Mouse (Mus musculus) cerebellum, adult 2 months (tissue): ENCODE measurements around the gene Cog2.

ENCODE experiments used
- CTCF ChIP-seq: fragments of 200-500 bp; IDR thresholded peaks from 2 replicates; pipeline ENCODE4 v1.5.1; 2011; ENCODE audit warnings: low read depth, mild to moderate bottlenecking, control low read depth, low read length, moderate library complexity, borderline replicate concordance; ENCODE audit not compliant: insufficient read depth
- POLR2A ChIP-seq: fragments of 200-500 bp; IDR thresholded peaks from 2 replicates; pipeline ENCODE4 v1.6.1; 2011; ENCODE audit warnings: low read length, control low read depth, borderline replicate concordance; ENCODE audit not compliant: insufficient read depth

- TF ChIP-seq CTCF = peak; percentile 46
- no peak for TF ChIP-seq POLR2A
Measured at GRCm38 (mm10) chr8:124489786-124490185, 30.8 kb upstream of the Cog2 start.
